Mouse (Mus musculus): ENCODE data around the gene Nedd8. TPM values are rescaled to one million over a fixed set of nuclear protein-coding genes. Genes with fewer than 3 reads are reported as not detected.

Gene Nedd8
- polyA plus RNA-seq, 1 experiment from 2014 or later, result 231 TPM

DNA sequence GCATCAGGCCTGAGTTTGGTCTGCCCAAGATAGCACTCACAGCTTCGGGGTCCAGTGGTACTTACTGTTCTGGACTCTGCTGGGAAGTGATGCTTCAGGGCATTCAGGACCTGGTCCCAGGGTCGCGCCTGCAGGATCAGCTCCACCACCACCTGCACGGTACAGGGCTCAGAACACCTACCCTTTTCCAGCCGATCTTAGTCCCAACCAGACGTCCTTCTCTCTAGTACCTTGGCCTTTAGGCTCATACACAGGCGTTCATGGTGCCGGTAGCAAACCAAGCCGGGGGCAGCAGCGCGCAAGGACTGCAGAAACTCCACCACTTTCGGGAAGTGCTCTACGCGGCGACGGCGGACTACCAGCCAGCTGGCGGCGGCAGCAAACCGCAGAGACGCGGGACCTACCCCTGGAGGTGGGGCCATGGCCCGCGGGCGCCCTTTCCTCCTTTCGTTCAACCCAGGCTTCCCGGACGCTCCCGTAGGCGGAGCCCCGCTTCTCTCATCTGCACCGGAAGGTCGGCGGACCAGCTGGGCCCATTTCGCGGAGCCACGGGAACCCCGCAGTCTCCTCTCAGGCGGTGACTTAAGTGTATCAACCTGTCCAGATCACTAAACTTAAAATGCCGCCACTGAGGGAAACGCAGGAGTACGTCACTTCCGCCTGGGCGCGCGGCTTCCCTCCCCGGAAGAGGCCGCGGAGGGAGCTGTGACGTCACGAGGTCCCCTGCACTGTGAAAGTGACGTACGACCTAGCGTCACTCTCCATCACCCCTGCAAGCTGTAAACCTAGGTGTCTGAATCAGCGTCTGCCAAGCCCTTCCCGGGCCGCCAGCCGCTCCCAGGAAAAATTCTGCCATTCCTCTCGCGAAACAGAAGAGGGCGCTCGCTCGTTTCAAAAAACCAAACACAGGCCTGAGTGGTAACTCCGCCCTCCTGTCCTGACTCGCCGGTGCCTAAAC is 9.5 kb upstream of the Nedd8 start, which contains the start of gene Tinf2:
Gene Tinf2, minus strand, starts transcription at position 661 of the 958 bp plus-strand sequence.
- TF ChIP-seq CTCF (IDR thresholded peaks at IDR 0.05; ENCODE audit: low read depth) (peak; percentile 91), EP300 (IDR thresholded peaks at IDR 0.05; ENCODE audit: low read depth) (peak; percentile 79)

DNA sequence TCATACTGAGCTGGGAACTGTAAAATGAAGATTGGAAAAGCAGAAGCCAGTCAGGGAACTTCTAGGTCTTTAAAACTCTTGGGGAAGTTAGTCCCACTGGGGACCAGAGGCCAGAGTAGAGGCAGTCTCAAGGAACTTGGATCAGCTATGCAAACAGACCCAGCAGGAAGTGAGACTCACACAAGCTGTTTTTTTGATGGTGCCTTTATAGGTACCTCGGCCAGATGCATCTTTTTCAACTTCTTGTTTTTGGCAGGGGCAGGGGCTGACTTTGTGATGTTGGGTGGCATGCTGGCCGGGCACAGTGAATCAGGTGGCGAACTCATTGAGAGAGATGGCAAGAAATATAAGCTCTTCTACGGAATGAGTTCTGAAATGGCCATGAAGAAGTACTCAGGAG is 5.7 kb upstream of the Nedd8 start:
- no peak for TF ChIP-seq CTCF (IDR thresholded peaks at IDR 0.05; ENCODE audit: low read depth)
- TF ChIP-seq EP300 (IDR thresholded peaks at IDR 0.05; ENCODE audit: low read depth), result no peak
- Histone ChIP-seq H3K27me3 (ENCODE audit: insufficient read depth, low read length) (no peaks in the 10 kb centered on the region), H3K9ac (replicated peaks) (no peak overlapping the region), H3K36me3 (replicated peaks; ENCODE audit: insufficient read depth, low read length) (peaks cover 54% of the 10 kb centered on the region), H3K4me2 (ENCODE audit: low read depth, low read length) (no peak overlapping the region), H3K4me1 (ENCODE audit: insufficient read depth) (peaks cover 19% of the 10 kb centered on the region; the same call in 1 of the 2 replicates), H3K27ac (ENCODE audit: low read depth) (no peak overlapping the region), H3K9me3 (ENCODE audit: low read length) (no peaks in the 10 kb centered on the region), H3K4me3 (ENCODE audit: low read depth, low read length) (no peak overlapping the region)
- WGBS (ENCODE audit: insufficient replicate concordance), result 80% methylated on average over 4 of the region's 4 CpGs
- DNase-seq, result no peak
- no peak for ATAC-seq

More for the DNA sequence above, 9.5 kb upstream of the Nedd8 start, which contains the start of gene Tinf2:
- H3K36me3 ChIP-seq (replicated peaks; ENCODE audit: insufficient read depth, low read length), result peaks cover 39% of the 10 kb centered on the region
- peaks cover 10% of the 10 kb centered on the region; the same call in 1 of the 2 replicates for H3K4me1 ChIP-seq (ENCODE audit: insufficient read depth)
- 3% methylated on average over 66 of the region's 66 CpGs for WGBS (ENCODE audit: insufficient replicate concordance)
- no peaks in the 10 kb centered on the region for H3K9me3 ChIP-seq (ENCODE audit: low read length)
- H3K4me2 ChIP-seq (ENCODE audit: low read depth, low read length), result peak within 1 kb of the TSS; percentile 76
- DNase-seq (peak; percentile 96), ATAC-seq (peak; percentile 96)
- no peaks in the 10 kb centered on the region for H3K27me3 ChIP-seq (ENCODE audit: insufficient read depth, low read length)
- peak within 1 kb of the TSS; percentile 78 for H3K9ac ChIP-seq (replicated peaks)
- H3K27ac ChIP-seq (ENCODE audit: low read depth), result peak within 1 kb of the TSS; percentile 82
- peak within 1 kb of the TSS; percentile 73 for H3K4me3 ChIP-seq (ENCODE audit: low read depth, low read length)

DNA sequence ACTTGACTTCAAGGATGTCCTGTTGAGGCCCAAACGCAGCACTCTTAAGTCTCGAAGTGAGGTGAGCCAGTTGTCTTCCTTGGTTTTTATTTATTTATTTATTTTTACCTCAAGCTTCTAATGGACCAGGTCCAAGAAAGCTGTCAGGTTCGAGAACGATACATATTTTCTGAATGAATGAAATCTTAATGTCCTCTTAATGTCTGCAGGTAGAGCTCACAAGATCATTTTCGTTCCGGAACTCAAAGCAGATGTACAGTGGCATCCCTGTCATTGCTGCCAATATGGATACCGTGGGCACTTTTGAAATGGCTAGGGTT is 777 bp upstream of the Nedd8 start:
- Histone ChIP-seq H3K27ac (ENCODE audit: low read depth) (peak overlapping the region; percentile 78; the same call in 1 of the 2 replicates), H3K4me3 (ENCODE audit: low read depth, low read length) (peak overlapping the region; percentile 68), H3K4me1 (ENCODE audit: insufficient read depth) (peaks cover 13% of the 10 kb centered on the region), H3K9me3 (ENCODE audit: low read length) (no peaks in the 10 kb centered on the region), H3K9ac (replicated peaks) (peak overlapping the region; percentile 68; the same call in 1 of the 2 replicates), H3K27me3 (ENCODE audit: insufficient read depth, low read length) (no peaks in the 10 kb centered on the region), H3K4me2 (ENCODE audit: low read depth, low read length) (peak overlapping the region; percentile 79), H3K36me3 (replicated peaks; ENCODE audit: insufficient read depth, low read length) (peaks cover 26% of the 10 kb centered on the region)
- ATAC-seq, result no peak
- DNase-seq, result no peak
- TF ChIP-seq CTCF (IDR thresholded peaks at IDR 0.05; ENCODE audit: low read depth) (no peak), EP300 (IDR thresholded peaks at IDR 0.05; ENCODE audit: low read depth) (no peak)
- 62% methylated on average over 7 of the region's 7 CpGs for WGBS (ENCODE audit: insufficient replicate concordance)

DNA sequence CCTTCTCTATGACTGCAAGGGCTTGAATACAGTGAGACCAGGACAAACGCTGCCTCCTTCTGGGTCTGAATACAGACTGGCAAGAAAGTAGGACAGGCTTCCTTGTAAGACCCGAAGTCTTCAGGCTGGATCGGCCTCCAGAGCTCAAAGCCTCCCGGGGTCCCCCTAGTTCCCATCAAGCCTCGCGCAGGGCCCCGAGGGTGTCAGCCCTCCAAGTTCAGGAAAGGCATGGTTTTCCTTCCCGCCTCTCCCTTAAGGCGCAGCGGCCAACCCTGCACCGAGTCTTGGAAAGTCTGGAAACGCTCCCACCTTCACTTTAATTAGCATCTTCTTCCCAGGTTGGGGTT is 465 bp downstream of the Nedd8 start:
- ATAC-seq (peak; percentile 9), DNase-seq (no peak)
- no peaks in the 10 kb centered on the region for H3K9me3 ChIP-seq (ENCODE audit: low read length)
- H3K27me3 ChIP-seq (ENCODE audit: insufficient read depth, low read length), result no peaks in the 10 kb centered on the region
- H3K36me3 ChIP-seq (replicated peaks; ENCODE audit: insufficient read depth, low read length), result peaks cover 18% of the 10 kb centered on the region
- peak overlapping the region; percentile 78 for H3K27ac ChIP-seq (ENCODE audit: low read depth)
- peak overlapping the region; percentile 79 for H3K4me2 ChIP-seq (ENCODE audit: low read depth, low read length)
- TF ChIP-seq CTCF (IDR thresholded peaks at IDR 0.05; ENCODE audit: low read depth) (no peak), EP300 (IDR thresholded peaks at IDR 0.05; ENCODE audit: low read depth) (no peak)
- H3K4me1 ChIP-seq (ENCODE audit: insufficient read depth), result peaks cover 13% of the 10 kb centered on the region
- H3K4me3 ChIP-seq (ENCODE audit: low read depth, low read length), result peak overlapping the region; percentile 68
- WGBS (ENCODE audit: insufficient replicate concordance), result 0% methylated on average over 12 of the region's 12 CpGs
- peak overlapping the region; percentile 68 for H3K9ac ChIP-seq (replicated peaks)

DNA sequence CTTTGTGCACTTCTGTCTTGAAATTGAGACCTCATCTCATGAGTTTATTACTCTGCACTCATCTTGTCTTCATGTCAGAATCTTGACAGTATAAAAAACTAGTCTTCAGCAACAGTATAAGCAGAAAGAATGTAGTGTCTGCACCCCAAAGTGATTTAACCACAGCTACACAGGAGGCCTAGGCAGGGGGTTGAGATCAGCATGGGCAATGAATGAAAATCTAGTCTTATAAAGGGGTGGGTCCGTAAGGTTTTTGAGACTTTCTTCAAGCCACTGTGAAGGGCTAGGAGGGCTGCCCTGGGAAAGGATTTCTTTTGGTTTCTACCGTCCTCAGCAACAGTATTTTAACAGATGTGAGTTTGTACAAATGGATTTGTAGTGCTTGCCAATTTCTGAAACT is 11.3 kb downstream of the Nedd8 start:
- TF ChIP-seq EP300 (IDR thresholded peaks at IDR 0.05; ENCODE audit: low read depth), result no peak
- no peak for TF ChIP-seq CTCF (IDR thresholded peaks at IDR 0.05; ENCODE audit: low read depth)
- Histone ChIP-seq H3K27me3 (ENCODE audit: insufficient read depth, low read length) (no peaks in the 10 kb centered on the region), H3K9ac (replicated peaks) (peak overlapping the region; percentile 85), H3K36me3 (replicated peaks; ENCODE audit: insufficient read depth, low read length) (peaks cover 23% of the 10 kb centered on the region), H3K4me2 (ENCODE audit: low read depth, low read length) (peak overlapping the region; percentile 82), H3K4me1 (ENCODE audit: insufficient read depth) (0 out of 2 replicates have a peak, but pooled peaks cover 5% of the 10 kb centered on the region), H3K9me3 (ENCODE audit: low read length) (no peaks in the 10 kb centered on the region), H3K27ac (ENCODE audit: low read depth) (peak overlapping the region; percentile 81), H3K4me3 (ENCODE audit: low read depth, low read length) (peak overlapping the region; percentile 73)
- WGBS (ENCODE audit: insufficient replicate concordance), result 62% methylated on average over 2 of the region's 2 CpGs
- ATAC-seq, result no peak
- no peak for DNase-seq

DNA sequence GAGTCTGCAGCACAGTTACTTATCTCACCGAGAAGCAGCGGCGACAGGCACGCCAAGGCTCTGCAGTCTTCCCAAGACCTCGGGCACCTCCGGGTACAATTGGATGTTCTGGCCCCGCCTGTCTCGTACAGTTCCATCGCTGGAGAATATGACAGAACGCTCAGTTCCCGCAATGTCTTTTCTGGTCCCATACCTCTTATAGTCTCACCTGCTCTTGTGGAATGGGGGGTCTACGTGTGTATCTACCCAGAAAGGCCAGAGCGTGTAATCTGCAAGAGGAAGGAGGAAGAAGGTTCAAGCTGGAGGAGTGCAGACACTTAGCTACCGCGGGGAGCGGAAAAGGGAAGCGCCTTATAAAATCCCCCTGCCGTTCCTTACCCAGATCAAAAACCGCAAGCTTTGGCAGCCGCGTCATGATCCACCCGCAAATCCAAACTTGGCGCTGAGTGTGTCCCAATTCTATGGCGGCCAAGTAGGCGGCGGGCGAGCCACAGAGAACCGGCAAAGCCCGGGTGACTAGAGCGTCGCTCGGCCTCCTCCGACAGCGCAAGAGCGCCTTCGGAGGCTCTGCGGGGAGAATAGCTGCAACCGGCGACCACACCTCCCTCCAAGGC is 11.9 kb downstream of the Nedd8 start, which contains the start of gene Mdp1:
Gene Mdp1, minus strand, starts transcription at position 549 of the 614 bp plus-strand sequence.
- Histone ChIP-seq H3K27ac (ENCODE audit: low read depth) (peak within 1 kb of the TSS; percentile 81), H3K4me3 (ENCODE audit: low read depth, low read length) (peak within 1 kb of the TSS; percentile 73), H3K9me3 (ENCODE audit: low read length) (no peaks in the 10 kb centered on the region), H3K4me2 (ENCODE audit: low read depth, low read length) (peak within 1 kb of the TSS; percentile 82), H3K27me3 (ENCODE audit: insufficient read depth, low read length) (no peaks in the 10 kb centered on the region), H3K36me3 (replicated peaks; ENCODE audit: insufficient read depth, low read length) (peaks cover 23% of the 10 kb centered on the region), H3K4me1 (ENCODE audit: insufficient read depth) (0 out of 2 replicates have a peak, but pooled peaks cover 5% of the 10 kb centered on the region), H3K9ac (replicated peaks) (peak within 1 kb of the TSS; percentile 85)
- TF ChIP-seq CTCF (IDR thresholded peaks at IDR 0.05; ENCODE audit: low read depth), result peak; percentile 66
- TF ChIP-seq EP300 (IDR thresholded peaks at IDR 0.05; ENCODE audit: low read depth), result 0 out of 2 replicates have a peak, but pooled peaks have one; percentile 13
- DNase-seq (peak; percentile 86), ATAC-seq (peak; percentile 98)
- WGBS (ENCODE audit: insufficient replicate concordance), result under 1% methylated on average over 39 of the region's 39 CpGs

All from liver, postnatal 0 days (tissue).